Mouse (Mus musculus): ENCODE results near the gene Dennd4c.

- no peak for TF ChIP-seq POLR2A (IDR thresholded peaks at IDR 0.05; ENCODE audit: insufficient read length, low read depth)
- TF ChIP-seq USF1 (IDR thresholded peaks at IDR 0.05; ENCODE audit: low read depth) = no peak
- TF ChIP-seq TCF12 (IDR thresholded peaks at IDR 0.05; ENCODE audit: insufficient read depth, poor library complexity, severe bottlenecking) = no peak
- TF ChIP-seq TCF3 (IDR thresholded peaks at IDR 0.05; ENCODE audit: insufficient read length, low read depth) = no peak
- no peak for TF ChIP-seq MYOG (IDR thresholded peaks at IDR 0.05; ENCODE audit: control insufficient read depth in 1 of 3, insufficient read depth in 1 of 3, insufficient read length in 2 of 3, low read depth in 2 of 3)
- no peak for TF ChIP-seq E2F4 (IDR thresholded peaks at IDR 0.05; ENCODE audit: insufficient read depth)
- no peak for TF ChIP-seq REST (IDR thresholded peaks at IDR 0.05; ENCODE audit: insufficient read depth, insufficient read length)
- no peak for TF ChIP-seq CEBPB (IDR thresholded peaks at IDR 0.05; ENCODE audit: insufficient read depth, poor library complexity, severe bottlenecking)
Measured at GRCm38 (mm10) chr4:86725175-86725574, 23.2 kb upstream of the Dennd4c start.

All from myocyte (in vitro differentiated cells).